Mouse (Mus musculus): ENCODE data around the gene Nckap1l. TPM values are rescaled to one million over a fixed set of nuclear protein-coding genes. Genes with fewer than 3 reads are reported as not detected.
A peak's percentile ranks its signal among the peaks of the same experiment; 100 is the strongest.

Nckap1l gene
- polyA plus RNA-seq, 1 experiment from 2014 or later: 0.19 TPM

GRCm38 (mm10) chr15:103518600-103519385 is 65.2 kb downstream of the Nckap1l start:
- peak; percentile 61 for ATAC-seq
- in situ Hi-C loops (cut with MboI; ENCODE audit: low pct_unique_long_range_greater_than_20kb): no loop called here
- POLR2A ChIA-PET: interaction anchor here (0.6 to 1.7 kb wide), 3 partner anchors 8 to 116 kb away, joined by 3 to 7 read pairs (median 4); no protein-coding TSS in a partner anchor
- DNase-seq (ENCODE audit: low read depth, low spot score): no peak
- CTCF ChIA-PET: interaction anchor here (1.0 to 2.0 kb wide), 4 partner anchors 12 to 33 kb away, joined by 3 to 10 read pairs (median 6); no protein-coding TSS in a partner anchor
- H3K27me3 ChIP-seq: no peaks in the 10 kb centered on the region
- no peak for TF ChIP-seq CTCF (IDR thresholded peaks at IDR 0.05)

GRCm38 (mm10) chr15:103519386-103520378 is 66.1 kb downstream of the Nckap1l start:
- H3K27me3 ChIP-seq: no peaks in the 10 kb centered on the region
- DNase-seq (ENCODE audit: low read depth, low spot score): no peak
- ChIA-PET CTCF (interaction anchor here (1.0 to 2.0 kb wide), 4 partner anchors 11 to 34 kb away, joined by 3 to 10 read pairs (median 8); no protein-coding TSS in a partner anchor), POLR2A (interaction anchor here (1.7 kb wide), 1 partner anchor 9 kb away, joined by 4 read pairs; no protein-coding TSS in a partner anchor)
- TF ChIP-seq CTCF (IDR thresholded peaks at IDR 0.05): no peak
- ATAC-seq: no peak
- in situ Hi-C loops (cut with MboI; ENCODE audit: low pct_unique_long_range_greater_than_20kb): no loop called here

GRCm38 (mm10) chr15:103522458-103523099 is 69.0 kb downstream of the Nckap1l start:
- POLR2A ChIA-PET: interaction anchor here (0.6 kb wide), 1 partner anchor 251 kb away, joined by 5 read pairs; no protein-coding TSS in a partner anchor
- H3K27me3 ChIP-seq: no peaks in the 10 kb centered on the region
- TF ChIP-seq CTCF (IDR thresholded peaks at IDR 0.05): no peak
- in situ Hi-C loops (cut with MboI; ENCODE audit: low pct_unique_long_range_greater_than_20kb): no loop called here
- no peak for ATAC-seq
- no peak for DNase-seq (ENCODE audit: low read depth, low spot score)
- CTCF ChIA-PET: interaction anchor here (1.0 to 1.1 kb wide), 2 partner anchors 12 to 74 kb away, joined by 3 read pairs; partner anchors contain the start of gene Gtsf2

- TF ChIP-seq CTCF (IDR thresholded peaks at IDR 0.05): no peak
- ChIA-PET POLR2A (no interaction called here), CTCF (interaction anchor here (1.1 kb wide), 1 partner anchor 75 kb away, joined by 3 read pairs; the partner anchor contains the start of gene Gtsf2)
- in situ Hi-C loops (cut with MboI; ENCODE audit: low pct_unique_long_range_greater_than_20kb): no loop called here
- no peaks in the 10 kb centered on the region for H3K27me3 ChIP-seq
- ATAC-seq (no peak), DNase-seq (ENCODE audit: low read depth, low spot score) (no peak)
Observed at GRCm38 (mm10) chr15:103523156-103523555, 69.6 kb downstream of the Nckap1l start.

GRCm38 (mm10) chr15:103530372-103530771 is 76.8 kb downstream of the Nckap1l start:
- DNase-seq (ENCODE audit: low read depth, low spot score): no peak
- ChIA-PET CTCF (interaction anchor here (0.7 to 2.4 kb wide), 13 partner anchors 10 to 57 kb away, joined by 3 to 11 read pairs (median 5); no protein-coding TSS in a partner anchor), POLR2A (interaction anchor here (0.6 kb wide), 1 partner anchor 16 kb away, joined by 3 read pairs; no protein-coding TSS in a partner anchor)
- in situ Hi-C loops (cut with MboI; ENCODE audit: low pct_unique_long_range_greater_than_20kb): loop anchor here (5.0 kb wide), 1 partner anchor 48 kb away; no protein-coding TSS in a partner anchor
- peak; percentile 95 for TF ChIP-seq CTCF (IDR thresholded peaks at IDR 0.05)
- ATAC-seq: peak; percentile 52
- H3K27me3 ChIP-seq: peaks cover 8% of the 10 kb centered on the region

- H3K27me3 ChIP-seq: peaks cover 39% of the 10 kb centered on the region
- POLR2A ChIA-PET: no interaction called here
Observed at GRCm38 (mm10) chr15:103534054-103534620, 80.5 kb downstream of the Nckap1l start.

GRCm38 (mm10) chr15:103535030-103535429 is 81.4 kb downstream of the Nckap1l start:
- ATAC-seq (no peak), DNase-seq (ENCODE audit: low read depth, low spot score) (no peak)
- TF ChIP-seq CTCF (IDR thresholded peaks at IDR 0.05): no peak
- H3K27me3 ChIP-seq: peaks cover 42% of the 10 kb centered on the region
- in situ Hi-C loops (cut with MboI; ENCODE audit: low pct_unique_long_range_greater_than_20kb): no loop called here
- ChIA-PET POLR2A (no interaction called here), CTCF (interaction anchor here (1.1 kb wide), 1 partner anchor 16 kb away, joined by 3 read pairs; no protein-coding TSS in a partner anchor)

More at GRCm38 (mm10) chr15:103534054-103534620, 80.5 kb downstream of the Nckap1l start:
- DNase-seq (ENCODE audit: low read depth, low spot score) (no peak), ATAC-seq (no peak)
- in situ Hi-C loops (cut with MboI; ENCODE audit: low pct_unique_long_range_greater_than_20kb): loop anchor here (5.0 kb wide), 1 partner anchor 52 kb away; no protein-coding TSS in a partner anchor
- TF ChIP-seq CTCF (IDR thresholded peaks at IDR 0.05): no peak
- CTCF ChIA-PET: no interaction called here

- POLR2A ChIA-PET: no interaction called here
- DNase-seq (ENCODE audit: low read depth, low spot score) (no peak), ATAC-seq (no peak)
- CTCF ChIA-PET: interaction anchor here (0.6 to 1.2 kb wide), 3 partner anchors 16 to 53 kb away, joined by 3 to 4 read pairs (median 3); no protein-coding TSS in a partner anchor
- no peak for TF ChIP-seq CTCF (IDR thresholded peaks at IDR 0.05)
- in situ Hi-C loops (cut with MboI; ENCODE audit: low pct_unique_long_range_greater_than_20kb): no loop called here
- H3K27me3 ChIP-seq: peaks cover 45% of the 10 kb centered on the region
Observed at GRCm38 (mm10) chr15:103535786-103536185, 82.2 kb downstream of the Nckap1l start.

- in situ Hi-C loops (cut with MboI; ENCODE audit: low pct_unique_long_range_greater_than_20kb): no loop called here
- CTCF ChIA-PET: interaction anchor here (1.2 kb wide), 1 partner anchor 54 kb away, joined by 4 read pairs; no protein-coding TSS in a partner anchor
Observed at GRCm38 (mm10) chr15:103536456-103536855, 82.9 kb downstream of the Nckap1l start.

More at GRCm38 (mm10) chr15:103536456-103536855, 82.9 kb downstream of the Nckap1l start:
- ATAC-seq: no peak
- peaks cover 45% of the 10 kb centered on the region for H3K27me3 ChIP-seq
- no peak for TF ChIP-seq CTCF (IDR thresholded peaks at IDR 0.05)
- DNase-seq (ENCODE audit: low read depth, low spot score): no peak
- POLR2A ChIA-PET: no interaction called here

All from Patski (cell line).